Mouse (Mus musculus) G1E (cell line): ENCODE measurements around the gene Lmtk3. TPM values are rescaled to one million over a fixed set of nuclear protein-coding genes. Genes with fewer than 3 reads are reported as not detected.

ENCODE experiments used
- ATAC-seq: 2 replicates; pipeline ENCODE4 v1.8.0; 2016; ENCODE audit warnings: mild to moderate bottlenecking; ENCODE audit not compliant: insufficient number of reproducible peaks, poor library complexity, low FRiP score, severe bottlenecking; ENCODE audit errors: extremely low read depth
- DNase-seq: peaks from one replicate; pipeline ENCODE4 v3.0.0; 2012; ENCODE audit warnings: low spot score
- H3K27me3 ChIP-seq: 2 replicates; pipeline ENCODE4 v1.6.1; 2012; ENCODE audit warnings: mild to moderate bottlenecking, low read length, inconsistent platforms; ENCODE audit not compliant: insufficient read depth
- H3K36me3 ChIP-seq: replicated peaks from 2 replicates; pipeline ENCODE3; 2012; ENCODE audit warnings: mild to moderate bottlenecking, inconsistent platforms
- H3K4me1 ChIP-seq: 2 replicates; pipeline ENCODE4 v1.6.1; 2012; ENCODE audit warnings: low read depth, low read length, inconsistent platforms, mixed read lengths; ENCODE audit not compliant: insufficient read depth
- H3K4me3 ChIP-seq: 2 replicates; pipeline ENCODE4 v1.5.1; 2012; ENCODE audit warnings: low read depth, mild to moderate bottlenecking, inconsistent platforms, low read length, moderate library complexity, mixed read lengths
- H3K9me3 ChIP-seq: replicated peaks from 2 replicates; pipeline ENCODE4 v1.6.1; 2012; ENCODE audit warnings: inconsistent platforms
- CTCF ChIP-seq: IDR thresholded peaks from 2 replicates; pipeline ENCODE4 v1.5.1; 2012; ENCODE audit warnings: low read depth, low read length, inconsistent platforms, mixed read lengths
- GATA1 ChIP-seq: IDR thresholded peaks from 2 replicates; pipeline ENCODE4 v1.6.1; 2012; ENCODE audit warnings: borderline replicate concordance, low read length, inconsistent platforms, mixed read lengths
- GATA2 ChIP-seq: IDR thresholded peaks from 2 replicates; pipeline ENCODE4 v1.6.1; 2012; ENCODE audit warnings: low read depth, low read length, inconsistent platforms, borderline replicate concordance
- POLR2AphosphoS5 ChIP-seq: IDR thresholded peaks from 2 replicates; pipeline ENCODE4 v1.6.1; 2012; ENCODE audit warnings: low read depth, low read length, inconsistent platforms; ENCODE audit not compliant: insufficient replicate concordance
- TAL1 ChIP-seq: conservative IDR thresholded peaks from 2 replicates; pipeline ENCODE4 v1.6.1; 2012; ENCODE audit warnings: low read depth, low read length, inconsistent platforms, mixed read lengths
- polyA plus RNA-seq: library from polyadenylated mRNA; stranded (reverse); fragments of >175 nt; gene quantifications from 2 replicates; pipeline ENCODE4 v1.2.3, GENCODE M21; 2012
- total RNA-seq, 2 experiments: library from RNA; stranded (forward) in 1 of 2; stranded (reverse) in 1 of 2; fragments of 200-1000 nt in 1 of 2; fragments of >200 nt in 1 of 2; fragmentation: Nextera tagmentation in 1 of 2; gene quantifications; 2 replicates each; pipeline ENCODE4 v1.2.3; 2014 to 2017

Gene Lmtk3
- total and polyA plus RNA-seq, 3 experiments, result 0.03 to 1.1 TPM; not detected in 1

DNA sequence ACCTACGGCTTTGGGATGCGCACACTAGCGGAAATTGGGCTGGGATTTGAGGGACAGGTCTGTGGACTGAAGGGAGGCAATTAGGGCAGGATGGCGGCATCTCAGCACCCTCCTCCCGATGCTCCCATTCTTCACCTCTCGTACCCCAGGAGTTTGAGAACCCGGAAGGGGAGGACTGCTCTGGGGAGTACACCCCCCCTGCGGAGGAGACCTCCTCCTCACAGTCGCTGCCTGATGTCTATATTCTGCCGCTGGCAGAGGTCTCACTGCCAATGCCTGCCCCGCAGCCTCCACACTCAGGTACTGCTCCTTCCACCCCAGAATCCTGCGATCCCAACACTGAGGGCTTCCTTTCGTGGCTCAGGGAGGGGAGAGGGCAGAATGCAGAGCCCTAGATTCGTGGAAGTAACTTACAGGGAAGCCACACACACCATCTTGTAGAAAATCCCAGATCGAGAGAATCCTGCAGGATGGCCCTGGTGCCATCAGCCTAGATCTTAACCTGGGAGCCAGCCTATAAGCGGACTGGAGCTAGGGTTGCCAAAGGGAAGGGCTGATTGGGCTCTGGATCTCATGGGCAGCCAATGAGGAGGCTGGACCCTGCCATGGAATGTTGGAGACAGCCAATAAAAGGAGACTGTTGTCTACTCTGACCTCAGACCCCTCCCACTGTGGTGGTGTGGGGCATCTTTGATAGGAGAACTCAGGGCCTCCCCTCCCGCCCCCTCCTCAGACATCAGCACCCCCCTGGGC, 3.3 kb downstream of the Lmtk3 start:
- Histone ChIP-seq H3K36me3 (no peaks in the 10 kb centered on the region), H3K4me1 (peaks cover 5% of the 10 kb centered on the region; the same call in 1 of the 2 replicates), H3K4me3 (no peak overlapping the region), H3K9me3 (no peaks in the 10 kb centered on the region), H3K27me3 (peaks cover 62% of the 10 kb centered on the region)
- ATAC-seq, result no peak
- TF ChIP-seq GATA1, result no peak
- DNase-seq, result no peak

DNA sequence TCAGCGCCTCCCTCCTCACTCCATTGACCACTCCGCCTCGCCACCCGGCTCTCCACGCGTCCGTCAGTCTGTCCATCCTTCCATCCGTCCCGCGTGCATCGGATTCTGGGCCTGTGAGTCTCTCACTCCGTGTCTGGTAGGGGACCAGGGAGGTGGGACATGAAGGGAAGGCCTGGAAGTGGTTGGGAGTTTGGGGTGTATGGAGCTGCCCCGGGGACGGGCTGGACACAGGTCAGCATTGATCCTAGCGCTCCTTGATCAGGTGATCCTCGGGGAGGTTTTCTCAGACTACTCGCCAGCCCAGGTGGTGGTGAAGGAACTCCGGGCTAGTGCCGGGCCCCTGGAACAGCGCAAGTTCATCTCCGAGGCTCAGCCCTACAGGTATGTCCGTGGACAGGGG, 4.1 kb downstream of the Lmtk3 start:
- Histone ChIP-seq H3K27me3 (peaks cover 58% of the 10 kb centered on the region), H3K4me1 (peaks cover 5% of the 10 kb centered on the region; the same call in 1 of the 2 replicates), H3K4me3 (no peak overlapping the region), H3K9me3 (no peaks in the 10 kb centered on the region), H3K36me3 (no peaks in the 10 kb centered on the region)
- ATAC-seq (no peak), DNase-seq (no peak)
- TF ChIP-seq POLR2AphosphoS5, result no peak
- no peak for TF ChIP-seq GATA1
- no peak for TF ChIP-seq CTCF
- TF ChIP-seq GATA2, result no peak
- no peak for TF ChIP-seq TAL1

DNA sequence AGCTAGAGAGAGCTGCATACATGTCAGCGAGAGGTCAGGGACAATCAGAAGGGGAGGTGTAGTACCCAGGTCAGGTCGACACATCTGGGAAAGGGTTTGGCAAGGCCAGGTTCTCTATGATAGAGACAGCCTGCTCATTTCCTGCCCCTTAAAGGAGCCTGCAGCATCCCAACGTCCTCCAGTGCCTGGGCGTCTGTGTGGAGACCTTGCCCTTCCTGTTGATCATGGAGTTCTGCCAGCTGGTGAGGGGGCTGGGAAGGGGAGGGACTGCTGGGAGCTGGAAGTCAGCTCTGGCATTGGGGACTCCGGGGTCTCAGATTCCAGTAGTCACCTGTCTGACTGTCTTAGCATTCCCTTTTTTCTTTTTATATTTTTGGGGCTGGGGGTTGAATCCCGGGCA, 7.2 kb downstream of the Lmtk3 start:
- no peaks in the 10 kb centered on the region for H3K36me3 ChIP-seq
- DNase-seq, result no peak
- peaks cover 40% of the 10 kb centered on the region for H3K27me3 ChIP-seq
- TF ChIP-seq POLR2AphosphoS5 (no peak), CTCF (no peak), TAL1 (no peak), GATA2 (no peak), GATA1 (no peak)
- no peak overlapping the region for H3K4me3 ChIP-seq
- H3K4me1 ChIP-seq, result no peaks in the 10 kb centered on the region
- ATAC-seq, result no peak
- no peaks in the 10 kb centered on the region for H3K9me3 ChIP-seq

- no peaks in the 10 kb centered on the region for H3K36me3 ChIP-seq
- TF ChIP-seq CTCF (no peak), GATA2 (no peak), TAL1 (no peak)
- ATAC-seq (no peak), DNase-seq (no peak)
- H3K4me3 ChIP-seq, result no peak overlapping the region
- peaks cover 2% of the 10 kb centered on the region for H3K4me1 ChIP-seq
- peaks cover 29% of the 10 kb centered on the region; the same call in 1 of the 2 replicates for H3K27me3 ChIP-seq
- no peaks in the 10 kb centered on the region for H3K9me3 ChIP-seq
These were observed 8.4 kb downstream of the Lmtk3 start for GRCm38 (mm10) chr7:45791756-45792490.

DNA sequence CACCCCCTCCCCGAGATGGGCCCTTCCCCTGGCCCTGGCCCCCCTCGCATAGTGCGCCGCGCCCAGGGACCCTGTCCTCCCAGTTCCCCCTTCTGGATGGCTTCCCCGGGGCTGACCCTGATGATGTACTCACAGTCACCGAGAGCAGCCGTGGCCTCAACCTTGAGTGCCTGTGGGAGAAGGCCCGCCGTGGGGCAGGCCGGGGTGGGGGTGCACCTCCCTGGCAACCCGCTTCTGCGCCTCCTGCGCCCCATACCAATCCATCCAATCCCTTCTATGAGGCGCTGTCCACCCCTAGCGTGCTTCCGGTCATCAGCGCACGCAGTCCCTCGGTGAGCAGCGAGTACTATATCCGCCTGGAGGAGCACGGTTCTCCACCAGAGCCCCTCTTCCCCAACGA, 9.7 kb downstream of the Lmtk3 start:
- ATAC-seq (no peak), DNase-seq (no peak)
- Histone ChIP-seq H3K36me3 (no peaks in the 10 kb centered on the region), H3K4me3 (no peak overlapping the region), H3K9me3 (no peaks in the 10 kb centered on the region), H3K27me3 (peaks cover 29% of the 10 kb centered on the region), H3K4me1 (peaks cover 15% of the 10 kb centered on the region)
- TF ChIP-seq CTCF, result no peak

GRCm38 (mm10) chr7:45793969-45794585, 10.5 kb downstream of the Lmtk3 start:
- Histone ChIP-seq H3K27me3 (peaks cover 35% of the 10 kb centered on the region), H3K4me3 (no peak overlapping the region), H3K9me3 (no peaks in the 10 kb centered on the region), H3K36me3 (no peaks in the 10 kb centered on the region), H3K4me1 (peaks cover 22% of the 10 kb centered on the region)
- ATAC-seq, result no peak
- no peak for TF ChIP-seq GATA1
- TF ChIP-seq POLR2AphosphoS5, result no peak
- no peak for TF ChIP-seq GATA2
- no peak for TF ChIP-seq CTCF
- TF ChIP-seq TAL1, result no peak
- no peak for DNase-seq
